In genomic region chr10:44901203-44901602, GRCm38 (mm10) we compare ENCODE assay signal across 16 mouse cellular contexts.
"Had no signal": no experiment of that assay in that cellular context is flagged by ENCODE, and none has a peak within 500 bp of the region (broad histone marks: within the 10 kb centered on the region; RNA-seq: fewer than 3 reads in every experiment).

No protein-coding gene starts in this region.

- H3K4me2 ChIP-seq: neural tube, embryonic 13.5 days; neural tube, embryonic 15.5 days; stomach, embryonic 15.5 days had no signal

- H3K36me3 ChIP-seq: neural tube, embryonic 13.5 days; neural tube, embryonic 15.5 days; stomach, embryonic 15.5 days had no signal

- H3K27ac ChIP-seq: neural tube, embryonic 13.5 days; neural tube, embryonic 15.5 days; stomach, embryonic 15.5 days; stomach, postnatal 0 days had no signal

- H3K4me3 ChIP-seq: neural tube, embryonic 13.5 days; neural tube, embryonic 15.5 days; stomach, embryonic 15.5 days had no signal

- H3K4me1 ChIP-seq: neural tube, embryonic 13.5 days; neural tube, embryonic 15.5 days; stomach, embryonic 15.5 days had no signal

- H3K9ac ChIP-seq: neural tube, embryonic 13.5 days; neural tube, embryonic 15.5 days; stomach, embryonic 15.5 days had no signal

- H3K27me3 ChIP-seq: neural tube, embryonic 13.5 days; neural tube, embryonic 15.5 days; stomach, embryonic 15.5 days had no signal

- H3K9me3 ChIP-seq: neural tube, embryonic 15.5 days; stomach, embryonic 15.5 days had no signal

- DNase-seq: retina, postnatal 1 day; right cerebral cortex, adult 18-20 months; right cerebral cortex, postnatal 14 days; right cerebral cortex, postnatal 25 days; right cerebral cortex, postnatal 4 days; spleen, adult 18-20 months; thymus, adult 18-20 months; thymus, adult 2 months; thymus, postnatal 14 days; thymus, postnatal 25 days; thymus, postnatal 36 days; thymus, postnatal 4 days had no signal
